Mouse (Mus musculus): Measurements from ENCODE around the gene Duox1.
A peak's percentile ranks its signal among the peaks of the same experiment; 100 is the strongest.
"Not testable (repeated sequence)": the region's sequence is repeated elsewhere in the genome, so short reads cannot be mapped to it uniquely, and the experiment has no call there.

Gene Duox1

GRCm38 (mm10) chr2:122311561-122311960 is 3.9 kb upstream of the Duox1 start:
- DNase-seq (ENCODE audit: low read depth, low spot score), result no peak

- peak; percentile 49 for DNase-seq (ENCODE audit: low read depth, low spot score)
These were observed 2.6 kb upstream of the Duox1 start for GRCm38 (mm10) chr2:122312722-122313417.

DNA sequence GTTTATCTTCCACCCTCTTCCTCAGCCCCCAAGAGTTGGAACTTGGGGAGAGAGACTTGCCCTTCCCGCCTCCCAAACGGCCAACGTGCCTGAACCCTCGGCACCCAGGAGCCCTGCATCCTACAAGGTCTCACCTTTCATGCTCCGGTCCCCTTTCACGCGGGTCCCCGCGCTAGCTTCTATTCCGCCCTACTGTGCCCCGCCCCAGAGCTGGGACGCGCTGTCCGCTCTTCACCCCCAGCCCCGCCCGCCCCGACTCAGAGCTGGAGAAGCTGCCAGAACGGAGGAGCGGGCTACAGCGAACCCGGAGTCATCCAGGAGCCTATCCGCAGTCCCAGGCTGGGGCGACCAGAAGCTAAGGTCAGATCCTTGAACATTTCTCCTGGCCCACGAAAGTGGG is 1.9 kb upstream of the Duox1 start, which contains the start of gene Duoxa1:
TSS of gene Duoxa1 (minus strand) at position 195 of the 400 bp plus-strand sequence.
- no peak for DNase-seq (ENCODE audit: low read depth, low spot score)

DNA sequence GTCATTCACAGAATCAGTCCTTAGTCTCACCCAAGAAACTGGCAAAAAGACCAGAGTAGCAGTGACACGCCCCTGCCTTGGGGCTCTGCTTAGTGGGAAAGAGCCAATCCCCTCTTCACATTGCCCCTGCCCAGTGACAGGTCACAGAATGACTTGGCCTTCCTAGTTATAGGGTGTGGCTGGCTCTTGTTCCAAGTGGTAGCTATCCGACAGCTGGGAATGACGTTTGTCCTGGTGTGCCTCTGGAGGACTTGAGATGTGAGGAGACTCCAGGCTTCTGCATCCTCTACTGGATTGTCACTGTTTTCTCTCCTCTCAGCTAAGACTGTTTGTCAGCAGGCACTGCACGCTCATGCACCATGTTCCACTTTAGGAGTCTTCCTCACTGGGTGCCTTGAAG is 1.9 kb downstream of the Duox1 start:
- DNase-seq (ENCODE audit: low read depth, low spot score), result no peak

- DNase-seq (ENCODE audit: low read depth, low spot score), result no peak
These were observed 8.5 kb downstream of the Duox1 start for GRCm38 (mm10) chr2:122323960-122324359.

GRCm38 (mm10) chr2:122324586-122324985 is 9.1 kb downstream of the Duox1 start:
- DNase-seq (ENCODE audit: low read depth, low spot score), result no peak

DNA sequence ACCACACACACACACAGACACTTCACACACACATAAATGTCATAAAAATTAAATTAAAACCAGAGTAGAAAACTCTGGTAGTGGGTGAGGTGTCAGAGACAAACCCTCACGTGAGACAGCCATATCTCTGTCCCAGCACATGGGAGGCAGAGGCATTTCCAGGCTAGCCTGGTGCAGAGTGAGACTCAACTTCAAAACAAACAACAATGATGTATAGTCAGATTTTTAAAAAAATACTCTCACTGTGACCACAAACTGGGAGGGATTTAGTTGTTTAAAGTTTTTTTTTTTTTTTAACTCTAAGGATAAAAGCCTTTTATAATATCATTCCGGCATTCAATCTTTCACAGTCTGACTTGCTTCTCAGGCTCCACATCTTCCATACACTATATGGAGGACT is 9.9 kb downstream of the Duox1 start:
- DNase-seq (ENCODE audit: low read depth, low spot score), result no peak

DNA sequence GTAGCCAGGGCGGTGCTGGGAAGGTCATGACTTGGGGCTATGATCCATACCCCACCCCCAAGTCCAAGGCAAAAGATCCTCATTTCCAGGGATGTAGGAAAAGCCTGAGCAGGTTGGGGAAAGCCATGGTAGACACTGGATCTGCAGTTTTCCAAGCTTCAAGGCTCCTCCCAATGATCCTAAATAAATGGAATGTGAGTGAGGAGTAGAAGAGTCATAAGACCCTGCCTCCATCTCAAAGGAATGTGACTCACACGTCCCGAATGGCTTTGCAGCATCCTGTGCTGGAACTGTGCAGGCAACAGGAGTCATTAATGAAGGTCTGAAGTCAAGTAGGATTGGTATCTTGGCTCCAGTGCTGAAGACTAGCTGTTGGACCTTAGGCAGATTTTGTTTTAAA is 12.5 kb downstream of the Duox1 start:
- DNase-seq (ENCODE audit: low read depth, low spot score), result no peak

- DNase-seq (ENCODE audit: low read depth, low spot score), result not testable (repeated sequence)
These were observed 14.8 kb downstream of the Duox1 start for GRCm38 (mm10) chr2:122330317-122330716.

GRCm38 (mm10) chr2:122332222-122332621 is 16.8 kb downstream of the Duox1 start:
- no peak for DNase-seq (ENCODE audit: low read depth, low spot score)

- DNase-seq (ENCODE audit: low read depth, low spot score), result no peak
These were observed 18.7 kb downstream of the Duox1 start for GRCm38 (mm10) chr2:122334170-122334569.

DNA sequence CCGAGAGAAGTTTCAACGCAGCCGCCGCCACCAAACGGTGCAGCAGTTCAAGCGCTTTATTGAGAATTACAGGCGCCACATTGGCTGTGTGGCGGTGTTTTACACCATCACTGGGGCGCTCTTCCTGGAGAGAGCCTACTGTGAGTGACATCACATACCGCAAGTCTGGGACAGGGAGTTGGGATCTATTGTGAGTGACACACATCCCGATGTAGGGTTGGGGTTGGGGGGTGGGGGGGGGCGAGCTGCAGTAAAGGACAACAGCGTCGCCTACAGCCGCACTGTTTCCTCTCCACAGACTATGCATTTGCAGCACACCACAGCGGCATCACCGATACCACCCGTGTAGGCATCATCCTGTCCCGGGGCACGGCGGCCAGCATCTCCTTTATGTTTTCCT is 21.8 kb downstream of the Duox1 start:
- no peak for DNase-seq (ENCODE audit: low read depth, low spot score)

- no peak for DNase-seq (ENCODE audit: low read depth, low spot score)
These were observed 29.8 kb downstream of the Duox1 start for GRCm38 (mm10) chr2:122345106-122345893.

GRCm38 (mm10) chr2:122346164-122346563 is 30.7 kb downstream of the Duox1 start:
- DNase-seq (ENCODE audit: low read depth, low spot score), result not testable (repeated sequence)

DNA sequence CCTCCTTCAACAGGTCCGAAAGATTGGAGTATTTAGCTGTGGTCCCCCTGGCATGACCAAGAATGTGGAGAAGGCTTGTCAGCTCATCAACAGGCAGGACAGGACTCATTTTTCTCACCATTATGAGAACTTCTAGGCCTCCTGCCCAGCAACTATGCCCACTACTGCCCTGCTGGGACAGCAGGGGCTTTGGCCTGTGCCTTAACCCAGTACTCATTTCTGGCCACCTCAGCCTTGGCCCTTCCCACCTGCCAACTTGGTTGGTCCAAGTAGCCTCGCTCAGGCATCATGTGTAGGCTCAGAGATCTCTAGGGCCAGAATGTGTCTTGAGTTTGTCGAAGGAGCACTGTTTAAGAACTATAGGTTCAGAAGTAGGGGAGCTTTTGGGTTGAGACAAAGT is 31.8 kb downstream of the Duox1 start:
- no peak for DNase-seq (ENCODE audit: low read depth, low spot score)

DNA sequence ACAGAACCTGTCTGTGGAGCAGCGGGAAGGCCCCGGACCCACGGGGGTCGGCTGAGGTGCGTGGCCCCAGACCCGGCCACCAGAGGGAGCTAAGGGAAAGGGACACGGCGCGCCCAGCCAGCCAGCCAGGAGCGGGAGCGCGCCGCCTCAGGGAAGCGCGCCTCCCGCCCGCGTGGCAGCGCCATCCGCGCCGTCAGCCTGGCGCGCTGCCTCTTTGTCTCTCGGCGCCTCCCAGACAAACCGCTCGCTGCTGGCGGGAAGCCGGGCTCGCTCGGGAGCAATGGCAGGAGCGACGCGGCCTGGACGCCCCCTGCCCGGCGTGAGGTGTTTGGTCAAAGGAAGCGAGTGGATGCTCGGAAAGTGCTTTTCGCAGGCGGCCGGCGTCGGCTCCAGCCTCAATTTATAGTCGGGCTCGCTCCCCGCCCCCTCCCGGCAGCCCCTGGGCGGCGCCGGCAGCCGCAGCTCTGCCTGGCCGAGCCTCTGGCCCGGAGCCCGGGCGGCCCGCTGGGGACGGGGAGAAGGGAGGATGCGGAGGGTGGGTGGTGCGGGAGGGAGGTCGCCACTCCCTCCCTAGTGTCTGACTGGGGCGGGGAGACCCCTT is 33.2 kb downstream of the Duox1 start:
- peak; percentile 83 for DNase-seq (ENCODE audit: low read depth, low spot score)

DNA sequence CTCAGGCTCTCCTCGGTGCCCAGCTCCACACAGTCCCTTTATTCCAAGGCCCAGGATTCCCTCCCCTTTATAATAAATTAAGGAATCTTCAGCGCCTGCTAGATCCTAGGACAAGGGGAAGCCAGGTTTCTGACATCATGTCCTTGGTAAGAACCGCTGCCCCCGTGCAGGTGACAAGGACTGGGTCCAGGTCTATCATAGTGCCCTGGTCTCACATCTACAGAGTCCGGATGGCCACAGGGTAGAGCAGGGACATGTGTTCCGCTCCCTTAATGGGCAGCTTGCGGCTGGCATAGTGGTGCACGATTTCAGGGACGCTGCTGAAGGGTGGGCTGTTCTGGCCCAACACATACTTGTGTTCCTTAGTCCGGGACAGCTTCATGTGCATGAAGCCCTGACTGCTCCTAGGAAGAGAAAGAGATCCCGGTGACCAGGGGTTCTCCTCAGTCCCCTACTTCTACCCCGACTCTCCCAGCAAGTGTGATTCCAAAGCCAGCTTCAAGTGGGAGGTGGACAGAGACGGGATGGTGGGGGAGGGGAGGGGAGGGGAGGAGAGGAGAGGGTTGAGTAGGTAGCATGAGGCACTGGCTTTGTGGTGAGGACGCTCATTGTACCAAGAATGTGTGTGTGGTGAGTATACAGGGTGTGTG is 33.8 kb downstream of the Duox1 start:
- no peak for DNase-seq (ENCODE audit: low read depth, low spot score)

GRCm38 (mm10) chr2:122351156-122351930 is 35.9 kb downstream of the Duox1 start:
- no peak for DNase-seq (ENCODE audit: low read depth, low spot score)

GRCm38 (mm10) chr2:122351931-122352329 is 36.5 kb downstream of the Duox1 start:
- no peak for DNase-seq (ENCODE audit: low read depth, low spot score)

- no peak for DNase-seq (ENCODE audit: low read depth, low spot score)
These were observed 37.5 kb downstream of the Duox1 start for GRCm38 (mm10) chr2:122352992-122353391.

- DNase-seq (ENCODE audit: low read depth, low spot score), result no peak
These were observed 38.3 kb downstream of the Duox1 start for GRCm38 (mm10) chr2:122353765-122354164.

Measured in retina, postnatal 7 days (tissue).